Mouse (Mus musculus): ENCODE results near the gene Mdp1.

The Mdp1 gene

DNA sequence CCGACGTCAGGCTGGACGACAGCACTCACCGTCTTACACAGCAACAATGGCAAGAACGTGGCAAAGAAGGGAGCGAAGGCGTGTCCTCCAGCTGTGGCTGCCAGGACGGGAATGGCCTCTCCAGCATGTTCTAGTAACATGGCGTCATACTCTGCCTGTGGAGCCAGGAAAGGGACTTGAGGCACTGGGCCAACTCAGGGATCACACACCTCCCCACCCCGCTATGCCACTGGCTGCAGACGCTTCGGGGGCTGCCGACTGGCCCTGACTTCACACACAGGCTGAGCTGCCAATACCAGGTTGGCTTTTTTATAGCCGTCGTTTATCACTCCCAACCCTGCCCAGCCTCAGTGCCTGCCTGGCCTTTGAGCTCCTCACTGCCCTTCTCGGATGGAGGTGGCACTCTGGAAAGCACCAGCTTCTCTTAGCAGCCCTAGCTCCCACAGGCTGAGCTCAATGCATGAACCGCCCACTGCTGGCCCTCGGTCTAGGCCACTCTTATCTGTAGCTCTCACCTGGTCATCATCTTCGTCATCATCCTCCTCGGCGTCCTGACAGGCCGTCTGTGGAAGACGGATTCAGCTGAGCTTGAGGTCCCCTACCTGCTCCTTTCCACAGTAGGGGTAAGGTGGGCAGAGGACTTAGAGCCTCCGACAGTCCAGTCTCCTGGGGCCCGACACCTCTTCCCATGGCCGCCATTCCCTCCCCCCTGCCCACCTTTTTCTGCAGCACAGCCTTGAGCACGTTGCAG lies 32.1 kb downstream of the Mdp1 start:
- no peak for DNase-seq (ENCODE audit: low read depth, low spot score)
- Histone ChIP-seq H3K36me3 (ENCODE audit: control insufficient read depth, insufficient read depth, low read length, poor library complexity, severe bottlenecking) (peaks cover 7% of the 10 kb centered on the region), H3K27me3 (ENCODE audit: control insufficient read depth, insufficient read depth, low read length, poor library complexity, severe bottlenecking) (no peaks in the 10 kb centered on the region)

DNA sequence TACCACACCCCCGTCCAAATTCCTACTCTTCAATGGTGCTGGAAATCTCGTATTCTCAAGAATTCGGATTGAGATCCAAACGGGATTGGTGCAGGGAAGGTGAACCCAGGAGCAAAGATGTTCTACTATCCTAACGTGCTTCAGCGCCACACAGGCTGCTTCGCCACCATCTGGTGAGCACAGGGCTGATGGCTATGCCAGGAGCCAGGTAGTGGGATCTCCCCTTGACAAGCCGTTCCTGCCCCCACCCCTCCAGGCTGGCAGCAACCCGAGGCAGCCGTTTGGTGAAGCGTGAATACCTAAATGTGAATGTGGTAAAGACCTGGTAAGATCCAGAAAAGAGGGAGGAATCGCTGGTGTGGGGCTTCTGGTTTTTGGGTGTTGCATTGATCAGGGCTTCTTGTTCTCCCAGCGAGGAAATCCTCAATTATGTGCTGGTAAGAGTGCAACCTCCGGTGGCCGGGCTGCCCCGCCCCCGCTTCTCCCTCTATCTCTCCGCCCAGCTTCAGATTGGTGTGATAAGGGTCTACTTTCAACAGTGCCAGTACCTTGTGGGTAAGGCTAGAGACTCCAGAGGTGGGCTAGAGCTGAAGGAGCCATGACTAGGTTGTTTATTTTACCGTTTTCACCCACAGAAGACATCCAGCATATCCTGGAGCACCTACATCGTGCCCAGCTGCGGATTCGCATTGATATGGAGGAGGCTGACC lies 41.7 kb downstream of the Mdp1 start:
- no peaks in the 10 kb centered on the region for H3K36me3 ChIP-seq (ENCODE audit: control insufficient read depth, insufficient read depth, low read length, poor library complexity, severe bottlenecking)
- DNase-seq (ENCODE audit: low read depth, low spot score) = no peak
- no peaks in the 10 kb centered on the region for H3K27me3 ChIP-seq (ENCODE audit: control insufficient read depth, insufficient read depth, low read length, poor library complexity, severe bottlenecking)

DNA sequence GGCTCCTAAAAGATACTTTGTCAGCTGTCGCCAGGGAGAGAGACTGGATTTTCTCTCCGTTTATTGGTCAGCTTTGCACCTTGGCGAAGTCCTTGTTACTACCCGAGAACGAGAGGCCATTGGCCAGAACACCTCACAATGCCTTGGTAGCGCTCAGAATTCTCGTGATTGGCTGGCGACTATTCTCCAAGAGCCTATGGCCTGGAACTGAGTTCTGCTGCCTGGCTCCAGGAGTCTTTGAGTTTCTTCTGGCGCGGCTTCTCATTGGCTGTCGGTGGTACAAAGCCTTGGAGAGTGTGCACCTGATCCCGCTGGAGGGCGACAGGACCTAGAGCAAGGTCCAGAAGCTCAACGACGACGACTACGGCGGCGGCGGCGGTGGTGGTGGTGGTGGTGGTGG lies 42.5 kb downstream of the Mdp1 start, which contains the start of gene Rec8:
TSS of gene Rec8 (plus strand) at position 216 of the 400 bp plus-strand sequence.
- peak; percentile 53 for DNase-seq (ENCODE audit: low read depth, low spot score)

DNA sequence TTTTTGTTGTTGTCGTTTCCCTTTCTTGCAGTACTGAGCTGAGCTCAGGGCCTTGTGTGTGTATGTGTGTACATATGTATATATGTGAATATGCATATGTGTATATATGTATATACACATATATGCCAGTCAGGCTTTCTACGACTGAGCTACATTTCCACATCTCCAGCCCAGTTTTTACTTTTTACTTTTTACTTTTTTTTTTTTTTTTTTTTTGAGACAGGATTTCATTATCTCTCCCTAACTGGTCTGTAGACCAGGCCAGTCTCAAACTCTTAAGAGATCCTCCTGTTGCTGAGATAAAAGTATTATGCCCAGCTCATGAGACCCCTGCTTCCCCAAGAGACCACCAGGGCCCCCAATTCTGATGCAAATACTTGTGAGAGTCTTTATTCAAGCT lies 43.5 kb downstream of the Mdp1 start:
- no peaks in the 10 kb centered on the region for H3K36me3 ChIP-seq (ENCODE audit: control insufficient read depth, insufficient read depth, low read length, poor library complexity, severe bottlenecking)

More for the DNA sequence above, 42.5 kb downstream of the Mdp1 start, which contains the start of gene Rec8:
- Histone ChIP-seq H3K36me3 (ENCODE audit: control insufficient read depth, insufficient read depth, low read length, poor library complexity, severe bottlenecking) (no peaks in the 10 kb centered on the region), H3K27me3 (ENCODE audit: control insufficient read depth, insufficient read depth, low read length, poor library complexity, severe bottlenecking) (no peaks in the 10 kb centered on the region)

DNA sequence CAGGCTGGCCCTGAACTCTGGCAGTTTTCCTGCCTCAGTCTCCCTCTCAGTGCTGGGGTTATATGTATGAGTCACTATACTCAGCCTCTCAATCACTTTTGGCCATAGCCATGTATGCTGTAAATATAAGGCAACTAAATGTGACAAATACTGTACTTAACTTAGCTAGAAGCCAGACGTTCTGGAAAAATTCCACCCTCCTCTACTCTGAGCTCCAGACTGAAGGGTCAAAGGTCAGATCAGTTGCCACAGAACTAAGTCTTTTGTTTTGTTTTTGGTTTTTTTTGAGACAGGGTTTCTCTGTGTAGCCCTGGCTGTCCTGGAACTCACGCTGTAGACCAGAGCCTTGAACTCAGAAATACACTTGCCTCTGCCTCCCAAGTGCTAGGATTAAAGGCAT lies 44.4 kb downstream of the Mdp1 start:
- no peaks in the 10 kb centered on the region for H3K36me3 ChIP-seq (ENCODE audit: control insufficient read depth, insufficient read depth, low read length, poor library complexity, severe bottlenecking)
- DNase-seq (ENCODE audit: low read depth, low spot score) = no peak
- H3K27me3 ChIP-seq (ENCODE audit: control insufficient read depth, insufficient read depth, low read length, poor library complexity, severe bottlenecking) = no peaks in the 10 kb centered on the region

More for the DNA sequence above, 43.5 kb downstream of the Mdp1 start:
- no peak for DNase-seq (ENCODE audit: low read depth, low spot score)
- H3K27me3 ChIP-seq (ENCODE audit: control insufficient read depth, insufficient read depth, low read length, poor library complexity, severe bottlenecking) = no peaks in the 10 kb centered on the region

DNA sequence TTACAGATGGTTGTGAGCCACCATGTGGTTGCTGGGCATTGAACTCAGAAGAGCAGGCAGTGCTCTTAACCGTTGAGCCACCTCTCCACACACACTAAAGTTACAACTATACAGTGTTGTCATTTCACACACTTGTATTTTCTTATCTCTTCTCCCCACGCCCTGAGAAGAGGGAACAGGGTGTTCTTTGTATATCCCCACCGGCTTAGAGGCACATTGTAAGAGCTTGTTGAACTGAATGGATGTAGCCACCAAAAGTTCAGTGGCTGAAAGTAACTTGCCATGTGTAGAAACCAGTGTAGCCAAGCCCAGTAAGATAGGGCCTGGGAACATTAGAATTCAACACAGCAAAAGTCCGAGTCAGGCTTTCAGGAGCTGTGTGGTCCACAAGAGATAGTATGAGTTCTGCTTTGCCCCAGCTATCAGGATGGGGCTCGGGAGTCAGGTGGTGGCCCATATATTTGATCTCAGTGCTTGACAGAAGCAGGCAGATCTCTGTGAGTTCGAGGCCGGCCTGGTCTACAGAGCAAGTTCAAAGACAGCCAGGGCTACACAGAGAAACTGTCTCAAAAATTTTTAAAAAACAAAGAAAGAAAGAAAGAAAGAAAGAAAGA lies 45.6 kb downstream of the Mdp1 start:
- no peak for DNase-seq (ENCODE audit: low read depth, low spot score)
- no peaks in the 10 kb centered on the region; the same call in 1 of the 2 replicates for H3K36me3 ChIP-seq (ENCODE audit: control insufficient read depth, insufficient read depth, low read length, poor library complexity, severe bottlenecking)
- no peaks in the 10 kb centered on the region for H3K27me3 ChIP-seq (ENCODE audit: control insufficient read depth, insufficient read depth, low read length, poor library complexity, severe bottlenecking)

DNA sequence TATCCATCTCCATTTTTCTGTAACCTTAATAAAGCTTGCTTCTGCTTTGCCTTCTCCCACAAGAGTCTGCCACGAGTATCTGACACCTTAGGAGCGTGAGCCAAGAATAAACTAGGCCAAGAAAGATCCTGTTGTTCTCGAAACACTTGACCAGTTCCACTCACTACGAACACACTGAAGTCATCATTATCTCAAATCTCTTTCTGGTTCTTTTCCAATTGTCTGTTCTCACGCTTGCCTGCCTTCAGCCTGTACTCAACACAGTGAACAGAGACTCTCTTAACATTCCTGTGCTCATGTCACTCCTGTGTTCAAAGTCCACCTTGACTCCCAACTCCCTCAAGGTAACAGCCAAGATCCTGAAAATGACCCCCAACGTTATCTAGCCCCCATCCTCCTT lies 47.0 kb downstream of the Mdp1 start:
- Histone ChIP-seq H3K36me3 (ENCODE audit: control insufficient read depth, insufficient read depth, low read length, poor library complexity, severe bottlenecking) (peaks cover 4% of the 10 kb centered on the region; the same call in 1 of the 2 replicates), H3K27me3 (ENCODE audit: control insufficient read depth, insufficient read depth, low read length, poor library complexity, severe bottlenecking) (no peaks in the 10 kb centered on the region)
- no peak for DNase-seq (ENCODE audit: low read depth, low spot score)

DNA sequence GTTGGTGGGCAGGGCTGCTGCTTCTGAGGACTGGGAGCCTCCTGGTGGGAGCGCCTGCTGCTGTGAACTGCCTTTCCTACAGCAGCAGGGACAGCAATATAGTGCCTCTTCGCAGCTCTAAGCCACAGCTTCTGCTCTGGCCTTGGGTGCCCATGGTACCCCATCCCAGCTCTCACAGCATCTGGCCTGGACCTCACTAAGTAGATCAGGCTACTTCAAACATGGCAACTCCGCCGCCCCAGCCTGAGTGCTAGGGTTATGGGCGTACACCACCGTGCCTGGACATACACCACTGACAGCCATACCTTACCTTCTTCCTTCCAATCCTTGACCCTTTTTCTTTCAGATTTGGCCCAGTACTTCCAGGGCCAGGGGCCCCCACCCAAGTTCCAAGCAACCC lies 52.0 kb downstream of the Mdp1 start:
- peaks cover 14% of the 10 kb centered on the region for H3K36me3 ChIP-seq (ENCODE audit: control insufficient read depth, insufficient read depth, low read length, poor library complexity, severe bottlenecking)
- DNase-seq (ENCODE audit: low read depth, low spot score) = no peak
- no peaks in the 10 kb centered on the region for H3K27me3 ChIP-seq (ENCODE audit: control insufficient read depth, insufficient read depth, low read length, poor library complexity, severe bottlenecking)

Data from splenic B cell, adult 2 months (primary cell).